Mouse (Mus musculus) kidney, postnatal 25 days (tissue): ENCODE data around the gene Arntl2.
"Not testable (repeated sequence)": the region's sequence is repeated elsewhere in the genome, so short reads cannot be mapped to it uniquely, and the experiment has no call there.

Experiments used
- DNase-seq, 2 experiments: peaks; one replicate each; pipeline ENCODE4 v3.0.0; 2021; ENCODE audit warnings: mixed read lengths in 2 of 2

The Arntl2 gene

GRCm38 (mm10) chr6:146795924-146796545, at the start of gene Arntl2:
TSS of gene Arntl2 (plus strand) at chr6:146796055.
- peak; percentile 68 to 83 for DNase-seq

- DNase-seq: no peak
Measured at GRCm38 (mm10) chr6:146746577-146746976, 49.3 kb upstream of the Arntl2 start.

GRCm38 (mm10) chr6:146747057-146747456, 48.8 kb upstream of the Arntl2 start:
- DNase-seq: no peak

- DNase-seq: no peak
Measured at GRCm38 (mm10) chr6:146748271-146748670, 47.6 kb upstream of the Arntl2 start.

GRCm38 (mm10) chr6:146751671-146752070, 44.2 kb upstream of the Arntl2 start:
- DNase-seq: peak in 1 of 2 experiments; percentile 39

- DNase-seq: no peak
Measured at GRCm38 (mm10) chr6:146752178-146752577, 43.7 kb upstream of the Arntl2 start.

- DNase-seq: no peak
Measured at GRCm38 (mm10) chr6:146752612-146753011, 43.2 kb upstream of the Arntl2 start.

GRCm38 (mm10) chr6:146753560-146754160, 42.2 kb upstream of the Arntl2 start:
- no peak for DNase-seq

GRCm38 (mm10) chr6:146755136-146755535, 40.7 kb upstream of the Arntl2 start:
- no peak for DNase-seq

GRCm38 (mm10) chr6:146755679-146756078, 40.2 kb upstream of the Arntl2 start:
- no peak for DNase-seq

GRCm38 (mm10) chr6:146759027-146759426, 36.8 kb upstream of the Arntl2 start:
- no peak for DNase-seq

GRCm38 (mm10) chr6:146760022-146760421, 35.8 kb upstream of the Arntl2 start:
- DNase-seq: no peak

GRCm38 (mm10) chr6:146760736-146761135, 35.1 kb upstream of the Arntl2 start:
- no peak for DNase-seq

GRCm38 (mm10) chr6:146762264-146762898, 33.5 kb upstream of the Arntl2 start:
- no peak for DNase-seq

GRCm38 (mm10) chr6:146764593-146764992, 31.3 kb upstream of the Arntl2 start:
- no peak for DNase-seq

GRCm38 (mm10) chr6:146765270-146765669, 30.6 kb upstream of the Arntl2 start:
- DNase-seq: no peak

GRCm38 (mm10) chr6:146768813-146769404, 26.9 kb upstream of the Arntl2 start:
- peak; percentile 58 to 82 for DNase-seq

- peak; percentile 11 to 40 for DNase-seq
Measured at GRCm38 (mm10) chr6:146770005-146770745, 25.7 kb upstream of the Arntl2 start.

- DNase-seq: no peak
Measured at GRCm38 (mm10) chr6:146770808-146771207, 25.0 kb upstream of the Arntl2 start.

- DNase-seq: not testable (repeated sequence)
Measured at GRCm38 (mm10) chr6:146775864-146776263, 20.0 kb upstream of the Arntl2 start.

GRCm38 (mm10) chr6:146776610-146777389, 19.1 kb upstream of the Arntl2 start:
- DNase-seq: no peak

GRCm38 (mm10) chr6:146778055-146778454, 17.8 kb upstream of the Arntl2 start:
- DNase-seq: no peak
